Mouse (Mus musculus) C2C12 (cell line): ENCODE data around the gene Cluh.

Experiments
- CEBPB ChIP-seq: IDR thresholded peaks from one replicate; pipeline ENCODE4 v1.6.1; 2011; ENCODE audit warnings: low read depth, mild to moderate bottlenecking, control low read depth, moderate library complexity
- CTCF ChIP-seq: IDR thresholded peaks from one replicate; pipeline ENCODE4 v1.5.1; 2011; ENCODE audit not compliant: control insufficient read depth, insufficient read depth, insufficient read length
- FOSL1 ChIP-seq: IDR thresholded peaks from one replicate; pipeline ENCODE4 v1.8.0; 2011; ENCODE audit warnings: mild to moderate bottlenecking, low read length; ENCODE audit not compliant: poor library complexity, insufficient read depth, severe bottlenecking
- MAX ChIP-seq: IDR thresholded peaks from one replicate; pipeline ENCODE4 v1.6.1; 2011; ENCODE audit warnings: mild to moderate bottlenecking, control low read depth
- MYOD1 ChIP-seq: IDR thresholded peaks from one replicate; pipeline ENCODE4 v1.6.1; 2011; ENCODE audit warnings: low read depth; ENCODE audit not compliant: control insufficient read depth, insufficient read length
- MYOG ChIP-seq: IDR thresholded peaks from one replicate; pipeline ENCODE4 v1.6.1; 2011; ENCODE audit not compliant: control insufficient read depth, insufficient read length; ENCODE audit errors: extremely low read depth

DNA sequence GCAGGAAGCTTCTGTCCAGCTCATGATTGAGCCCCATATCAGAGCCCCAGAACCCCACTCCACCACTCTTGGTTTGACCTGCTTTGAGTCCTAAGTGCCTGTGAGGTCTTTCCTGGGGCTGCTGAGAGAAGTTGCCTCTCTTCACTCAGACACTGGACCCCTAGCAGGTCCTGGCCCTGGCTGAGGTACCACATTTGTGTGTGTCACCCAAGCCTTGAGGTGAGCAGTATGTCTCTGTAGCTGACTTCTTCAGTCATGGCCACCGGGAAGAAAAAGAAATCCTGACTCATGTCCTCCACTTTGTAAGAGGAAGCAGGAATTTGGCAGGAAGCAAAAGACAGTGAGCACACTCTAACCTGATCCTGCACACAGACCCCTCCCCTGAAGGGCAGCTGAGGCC, 9.7 kb upstream of the Cluh start:
- TF ChIP-seq CTCF, result no peak
- TF ChIP-seq FOSL1, result no peak
- no peak for TF ChIP-seq MAX
- TF ChIP-seq MYOG, result no peak
- no peak for TF ChIP-seq CEBPB
- no peak for TF ChIP-seq MYOD1
